Mouse (Mus musculus) stomach, adult 2 months (tissue): ENCODE measurements around the gene Foxi2. TPM values are rescaled to one million over a fixed set of nuclear protein-coding genes. Genes with fewer than 3 reads are reported as not detected.

Source experiments
- polyA plus RNA-seq: library from polyadenylated mRNA; depleted of rRNA; stranded (reverse); fragments of >200 nt; gene quantifications from 2 replicates; pipeline ENCODE4 v1.2.3, GENCODE M21; 2012; rRNA removed

Foxi2 gene
- not detected in 2 replicates for polyA plus RNA-seq

DNA sequence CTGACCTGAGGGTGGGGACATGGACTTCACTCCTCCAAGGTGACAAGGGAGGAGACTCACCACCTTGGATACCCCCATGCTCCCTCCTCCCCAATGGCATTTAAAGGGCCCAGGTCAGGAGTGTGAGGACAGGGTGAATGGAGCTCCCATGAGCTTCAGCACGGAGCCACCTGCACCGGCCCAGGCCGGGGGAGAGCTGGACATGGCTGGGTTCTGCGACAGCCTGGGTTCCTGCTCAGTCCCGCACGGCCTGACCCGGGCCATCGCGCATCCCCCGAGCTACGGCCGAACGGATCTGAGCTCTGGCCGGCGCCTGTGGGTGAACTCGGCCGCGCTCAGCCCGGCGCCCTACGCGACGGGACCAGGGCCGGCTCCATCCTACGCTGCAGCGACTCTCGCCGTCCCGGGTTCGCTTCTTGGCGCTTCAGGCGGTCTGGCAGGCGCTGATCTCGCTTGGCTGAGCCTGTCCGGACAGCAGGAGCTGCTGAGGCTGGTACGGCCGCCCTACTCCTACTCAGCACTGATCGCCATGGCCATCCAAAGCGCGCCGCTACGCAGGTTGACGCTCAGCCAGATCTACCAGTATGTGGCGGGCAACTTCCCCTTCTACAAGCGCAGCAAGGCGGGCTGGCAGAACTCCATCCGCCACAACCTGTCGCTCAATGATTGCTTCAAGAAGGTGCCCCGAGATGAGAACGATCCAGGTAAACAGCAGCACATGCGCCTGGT, at the start of gene Foxi2:
Gene Foxi2, plus strand, starts transcription at position 72 of the 729 bp plus-strand sequence.

Other genes starting within 250 kb of the Foxi2 start
- not detected in 2 replicates for gene Nps, start 151.6 kb upstream of the Foxi2 start, polyA plus RNA-seq
- 0.04 and 0.09 TPM in 2 replicates for gene Clrn3, start 118.3 kb downstream of the Foxi2 start, polyA plus RNA-seq
- gene Ptpre, start 127.2 kb downstream of the Foxi2 start, polyA plus RNA-seq: 1.8 and 2.2 TPM in 2 replicates